Mouse (Mus musculus): ENCODE measurements around the gene Dnmbp. TPM values are rescaled to one million over a fixed set of nuclear protein-coding genes. Genes with fewer than 3 reads are reported as not detected.
A peak's percentile ranks its signal among the peaks of the same experiment; 100 is the strongest.

Gene Dnmbp
- total RNA-seq, 2 experiments from 2014 or later: 1.8 to 2.1 TPM

- ATAC-seq (replicated peaks; ENCODE audit: low FRiP score, low TSS enrichment, poor library complexity, severe bottlenecking): peak; percentile 57; the same call in 1 of the 2 replicates
Measured at GRCm38 (mm10) chr19:43916586-43917405, 23.2 kb downstream of the Dnmbp start.

- ATAC-seq (replicated peaks; ENCODE audit: low FRiP score, low TSS enrichment, poor library complexity, severe bottlenecking): no peak
Measured at GRCm38 (mm10) chr19:43915431-43915830, 24.6 kb downstream of the Dnmbp start.

- ATAC-seq (replicated peaks; ENCODE audit: low FRiP score, low TSS enrichment, poor library complexity, severe bottlenecking): no peak
Measured at GRCm38 (mm10) chr19:43914986-43915385, 25.0 kb downstream of the Dnmbp start.

- no peak for ATAC-seq (replicated peaks; ENCODE audit: low FRiP score, low TSS enrichment, poor library complexity, severe bottlenecking)
Measured at GRCm38 (mm10) chr19:43912775-43913486, 27.1 kb downstream of the Dnmbp start.

- ATAC-seq (replicated peaks; ENCODE audit: low FRiP score, low TSS enrichment, poor library complexity, severe bottlenecking): no peak
Measured at GRCm38 (mm10) chr19:43906492-43906891, 33.5 kb downstream of the Dnmbp start.

GRCm38 (mm10) chr19:43905985-43906384, 34.0 kb downstream of the Dnmbp start:
- peak; percentile 55 for ATAC-seq (replicated peaks; ENCODE audit: low FRiP score, low TSS enrichment, poor library complexity, severe bottlenecking)

- no peak for ATAC-seq (replicated peaks; ENCODE audit: low FRiP score, low TSS enrichment, poor library complexity, severe bottlenecking)
Measured at GRCm38 (mm10) chr19:43905136-43905535, 34.9 kb downstream of the Dnmbp start.

- no peak for ATAC-seq (replicated peaks; ENCODE audit: low FRiP score, low TSS enrichment, poor library complexity, severe bottlenecking)
Measured at GRCm38 (mm10) chr19:43904327-43904726, 35.7 kb downstream of the Dnmbp start.

- ATAC-seq (replicated peaks; ENCODE audit: low FRiP score, low TSS enrichment, poor library complexity, severe bottlenecking): no peak
Measured at GRCm38 (mm10) chr19:43902887-43903286, 37.1 kb downstream of the Dnmbp start.

- ATAC-seq (replicated peaks; ENCODE audit: low FRiP score, low TSS enrichment, poor library complexity, severe bottlenecking): no peak
Measured at GRCm38 (mm10) chr19:43900690-43901089, 39.3 kb downstream of the Dnmbp start.

- no peak for ATAC-seq (replicated peaks; ENCODE audit: low FRiP score, low TSS enrichment, poor library complexity, severe bottlenecking)
Measured at GRCm38 (mm10) chr19:43898547-43898946, 41.4 kb downstream of the Dnmbp start.

- ATAC-seq (replicated peaks; ENCODE audit: low FRiP score, low TSS enrichment, poor library complexity, severe bottlenecking): no peak
Measured at GRCm38 (mm10) chr19:43896441-43896840, 43.5 kb downstream of the Dnmbp start.

GRCm38 (mm10) chr19:43895951-43896350, 44.0 kb downstream of the Dnmbp start:
- no peak for ATAC-seq (replicated peaks; ENCODE audit: low FRiP score, low TSS enrichment, poor library complexity, severe bottlenecking)

- ATAC-seq (replicated peaks; ENCODE audit: low FRiP score, low TSS enrichment, poor library complexity, severe bottlenecking): no peak
Measured at GRCm38 (mm10) chr19:43894821-43895220, 45.2 kb downstream of the Dnmbp start.

- ATAC-seq (replicated peaks; ENCODE audit: low FRiP score, low TSS enrichment, poor library complexity, severe bottlenecking): no peak
Measured at GRCm38 (mm10) chr19:43894070-43894469, 45.9 kb downstream of the Dnmbp start.

- no peak for ATAC-seq (replicated peaks; ENCODE audit: low FRiP score, low TSS enrichment, poor library complexity, severe bottlenecking)
Measured at GRCm38 (mm10) chr19:43890487-43890886, 49.5 kb downstream of the Dnmbp start.

- ATAC-seq (replicated peaks; ENCODE audit: low FRiP score, low TSS enrichment, poor library complexity, severe bottlenecking): no peak
Measured at GRCm38 (mm10) chr19:43887725-43888124, 52.3 kb downstream of the Dnmbp start.

- ATAC-seq (replicated peaks; ENCODE audit: low FRiP score, low TSS enrichment, poor library complexity, severe bottlenecking): no peak
Measured at GRCm38 (mm10) chr19:43887242-43887641, 52.7 kb downstream of the Dnmbp start.

GRCm38 (mm10) chr19:43886371-43887099, 53.5 kb downstream of the Dnmbp start:
- ATAC-seq (replicated peaks; ENCODE audit: low FRiP score, low TSS enrichment, poor library complexity, severe bottlenecking): no peak
